Mouse (Mus musculus) ES-Bruce4 (cell line): ENCODE measurements around the gene Rsrp1. TPM values are rescaled to one million over a fixed set of nuclear protein-coding genes. Genes with fewer than 3 reads are reported as not detected.
A peak's percentile ranks its signal among the peaks of the same experiment; 100 is the strongest.

Experiments
- H3K27ac ChIP-seq: 2 replicates; pipeline ENCODE4 v1.5.1; 2012; ENCODE audit warnings: low read length, inconsistent platforms; ENCODE audit not compliant: insufficient read depth
- H3K27me3 ChIP-seq: 2 replicates; pipeline ENCODE4 v1.6.1; 2012; ENCODE audit warnings: mild to moderate bottlenecking, low read length, inconsistent platforms; ENCODE audit not compliant: control insufficient read depth, poor library complexity, insufficient read depth, severe bottlenecking
- H3K36me3 ChIP-seq: 2 replicates; pipeline ENCODE4 v1.6.1; 2012; ENCODE audit warnings: inconsistent platforms, mild to moderate bottlenecking, low read length, moderate library complexity; ENCODE audit not compliant: control insufficient read depth, poor library complexity, insufficient read depth, severe bottlenecking
- H3K4me1 ChIP-seq: one replicate; pipeline ENCODE4 v1.8.1; 2011; ENCODE audit warnings: low read length; ENCODE audit not compliant: control insufficient read depth, insufficient read depth
- H3K4me3 ChIP-seq: 2 replicates; pipeline ENCODE4 v1.5.1; 2011; ENCODE audit warnings: low read depth, mild to moderate bottlenecking, low read length
- H3K9ac ChIP-seq: 2 replicates; pipeline ENCODE4 v1.6.1; 2012; ENCODE audit warnings: low read depth, mild to moderate bottlenecking, inconsistent platforms; ENCODE audit not compliant: poor library complexity, severe bottlenecking
- H3K9me3 ChIP-seq: replicated peaks from 2 replicates; pipeline ENCODE4 v1.6.1; 2012; ENCODE audit warnings: mild to moderate bottlenecking, low read length, inconsistent platforms; ENCODE audit not compliant: control insufficient read depth, poor library complexity, insufficient read depth, severe bottlenecking
- CTCF ChIP-seq: IDR thresholded peaks from one replicate; pipeline ENCODE4 v1.8.1; 2011; ENCODE audit warnings: low read depth, low read length
- EP300 ChIP-seq: IDR thresholded peaks from 2 replicates; pipeline ENCODE4 v1.6.1; 2011; ENCODE audit warnings: low read depth, low read length; ENCODE audit not compliant: insufficient read depth
- POLR2A ChIP-seq: IDR thresholded peaks from one replicate; pipeline ENCODE4 v1.8.1; 2011; ENCODE audit warnings: low read length; ENCODE audit not compliant: insufficient read depth
- polyA plus RNA-seq: library from polyadenylated mRNA; stranded (reverse); fragments of >200 nt; gene quantifications from 2 replicates; pipeline ENCODE4 v1.2.4, GENCODE M21; 2011; ENCODE audit warnings: low read depth; ENCODE audit not compliant: missing spikeins, insufficient read depth, insufficient read length

Rsrp1 gene
- polyA plus RNA-seq, 1 experiment, result 226 TPM

DNA sequence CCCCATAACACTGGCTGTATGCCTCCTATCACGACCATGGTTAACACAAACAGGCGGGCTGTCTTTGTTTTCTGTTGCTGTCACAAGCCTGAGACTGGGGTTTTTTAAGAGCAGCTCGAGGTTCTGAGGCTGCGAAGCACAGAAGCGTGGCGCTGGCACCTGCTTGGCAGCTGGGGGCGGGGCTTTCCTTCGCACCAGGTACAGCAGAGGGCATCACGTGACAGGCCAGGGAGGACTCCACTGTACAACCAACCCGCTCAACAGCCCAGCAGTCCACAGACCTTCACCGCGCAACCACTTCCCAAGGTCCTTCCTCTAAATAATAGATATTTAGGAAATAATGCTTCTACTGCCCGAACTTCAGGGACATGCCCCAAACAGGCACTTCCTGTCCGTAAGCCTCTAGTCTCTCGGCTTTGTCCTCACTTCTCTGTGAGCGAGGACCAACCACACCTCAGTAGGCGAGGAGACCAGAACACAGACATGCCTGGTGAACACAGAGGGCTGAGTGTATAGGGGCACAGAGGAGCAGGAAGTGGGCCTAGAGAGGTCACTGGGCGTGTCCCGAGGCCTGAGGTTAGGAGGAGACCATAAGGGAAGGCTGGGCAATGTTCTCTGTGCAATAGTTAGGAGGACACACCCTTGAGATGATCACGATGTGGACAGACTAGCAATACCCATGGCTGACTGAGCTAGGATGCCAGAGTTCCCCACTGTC is 44.7 kb downstream of the Rsrp1 start:
- Histone ChIP-seq H3K9ac (no peak overlapping the region), H3K27me3 (no peaks in the 10 kb centered on the region), H3K27ac (no peak overlapping the region), H3K36me3 (no peaks in the 10 kb centered on the region), H3K9me3 (no peaks in the 10 kb centered on the region), H3K4me1 (peaks cover 4% of the 10 kb centered on the region), H3K4me3 (no peak overlapping the region)
- TF ChIP-seq EP300, result no peak
- no peak for TF ChIP-seq POLR2A
- no peak for TF ChIP-seq CTCF

DNA sequence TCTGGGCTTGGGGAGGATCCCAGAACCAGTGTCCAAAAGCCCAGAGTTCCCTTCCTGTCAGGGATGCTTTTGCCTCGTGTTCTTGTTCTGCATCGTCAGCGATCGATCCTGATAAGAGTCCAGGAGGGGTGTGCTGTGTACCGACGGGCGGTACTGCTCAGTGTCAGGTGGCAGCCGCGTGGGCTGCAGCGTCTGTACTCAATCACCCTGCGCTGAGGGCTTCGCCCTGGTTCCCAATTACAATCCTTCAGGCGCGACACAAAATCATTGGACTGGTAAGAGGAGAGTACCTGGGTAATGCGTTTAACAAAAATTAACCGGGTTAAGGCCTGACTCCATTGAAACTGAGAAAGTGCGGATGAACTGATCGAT is 45.2 kb downstream of the Rsrp1 start:
- Histone ChIP-seq H3K9ac (no peak overlapping the region), H3K36me3 (no peaks in the 10 kb centered on the region), H3K4me3 (no peak overlapping the region), H3K27ac (no peak overlapping the region), H3K4me1 (peaks cover 4% of the 10 kb centered on the region), H3K9me3 (no peaks in the 10 kb centered on the region; the same call in 1 of the 2 replicates), H3K27me3 (no peaks in the 10 kb centered on the region)
- no peak for TF ChIP-seq EP300
- TF ChIP-seq CTCF, result no peak
- no peak for TF ChIP-seq POLR2A

DNA sequence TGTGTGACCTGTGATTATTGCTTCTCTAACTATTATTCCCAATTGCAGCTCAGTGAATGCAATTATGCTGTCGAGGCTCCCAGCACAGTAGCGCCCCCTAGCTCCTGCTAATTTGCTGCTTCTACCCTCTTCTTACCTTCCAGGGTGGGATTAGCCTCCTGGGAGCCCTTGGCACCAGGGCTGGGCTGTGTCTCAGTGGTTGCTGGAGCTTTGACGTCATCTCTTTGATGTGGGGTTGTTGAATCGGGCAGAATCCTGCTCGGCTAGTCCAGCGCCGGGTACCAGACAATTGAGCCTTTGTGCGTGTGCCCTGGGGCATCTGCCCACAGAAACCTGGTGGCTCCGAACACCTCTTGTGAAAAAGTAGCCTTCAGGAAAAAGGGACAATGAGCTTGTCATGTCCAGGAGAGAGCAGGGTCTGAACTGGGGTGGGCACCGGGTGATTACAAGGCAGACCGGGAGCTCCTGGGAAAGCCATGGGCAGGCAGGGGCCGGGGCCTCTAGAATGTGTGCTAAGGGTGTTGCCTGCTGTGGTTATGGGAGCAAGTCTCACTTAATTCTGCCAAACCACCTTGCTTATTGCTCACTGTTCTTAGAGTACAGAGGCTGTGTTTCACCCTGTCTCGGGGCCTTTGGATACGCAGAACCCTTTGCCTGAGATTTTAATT is 52.0 kb downstream of the Rsrp1 start:
- Histone ChIP-seq H3K9me3 (no peaks in the 10 kb centered on the region; the same call in 1 of the 2 replicates), H3K9ac (no peak overlapping the region), H3K27me3 (no peaks in the 10 kb centered on the region), H3K27ac (no peak overlapping the region), H3K4me3 (no peak overlapping the region), H3K36me3 (no peaks in the 10 kb centered on the region), H3K4me1 (no peaks in the 10 kb centered on the region)
- TF ChIP-seq EP300 (no peak), CTCF (peak; percentile 73)

- H3K27me3 ChIP-seq, result no peaks in the 10 kb centered on the region
- no peak overlapping the region for H3K27ac ChIP-seq
- H3K36me3 ChIP-seq, result no peaks in the 10 kb centered on the region
- no peak for TF ChIP-seq EP300
- no peak overlapping the region for H3K9ac ChIP-seq
- no peaks in the 10 kb centered on the region; the same call in 1 of the 2 replicates for H3K9me3 ChIP-seq
- no peak overlapping the region for H3K4me3 ChIP-seq
- no peaks in the 10 kb centered on the region for H3K4me1 ChIP-seq
Measured at GRCm38 (mm10) chr4:134975929-134976308, 52.5 kb downstream of the Rsrp1 start.

Other genes starting within 250 kb of the Rsrp1 start
- 7.1 and 9.0 TPM in 2 replicates for gene Man1c1, start 219.3 kb upstream of the Rsrp1 start, polyA plus RNA-seq
- gene Ldlrap1, start 155.6 kb upstream of the Rsrp1 start, polyA plus RNA-seq, result 16.8 and 18.9 TPM in 2 replicates
- gene Maco1, start 70.2 kb upstream of the Rsrp1 start, polyA plus RNA-seq, result 50.0 and 53.2 TPM in 2 replicates
- gene Rhd, start 59.1 kb upstream of the Rsrp1 start, polyA plus RNA-seq, result 4.2 and 4.6 TPM in 2 replicates
- 84.6 and 87.1 TPM in 2 replicates for gene Tmem50a, start 8.6 kb upstream of the Rsrp1 start, polyA plus RNA-seq
- 52.6 and 53.3 TPM in 2 replicates for gene Syf2, start 7.3 kb downstream of the Rsrp1 start, polyA plus RNA-seq
- 0.76 and 1.1 TPM in 2 replicates for gene Runx3, start 197.1 kb downstream of the Rsrp1 start, polyA plus RNA-seq